Mouse (Mus musculus) cortical plate, adult 2 months (tissue): ENCODE measurements at regions not wholly inside any gene's neighbourhood (a gene's known extent, or its start where the extent isn't known, plus 50 kb on each side); places are given as distances from the start of the nearest gene placed in this dataset.
"Not testable (repeated sequence)": the region's sequence is repeated elsewhere in the genome, so short reads cannot be mapped to it uniquely, and the experiment has no call there.

Experiments used
- H3K27ac ChIP-seq: fragments of 200-500 bp; 2 replicates; pipeline ENCODE4 v1.5.1; 2012; ENCODE audit warnings: low read length, control low read depth, inconsistent platforms; ENCODE audit not compliant: insufficient read depth
- H3K4me1 ChIP-seq: fragments of 200-500 bp; 2 replicates; pipeline ENCODE4 v1.6.1; 2011; ENCODE audit warnings: low read length; ENCODE audit not compliant: control insufficient read depth, insufficient read depth
- H3K4me3 ChIP-seq: fragments of 200-500 bp; 2 replicates; pipeline ENCODE4 v1.5.1; 2011; ENCODE audit warnings: mild to moderate bottlenecking, low read length, control low read depth; ENCODE audit not compliant: insufficient read depth
- CTCF ChIP-seq: fragments of 200-500 bp; IDR thresholded peaks from 2 replicates; pipeline ENCODE4 v1.5.1; 2011; ENCODE audit warnings: mild to moderate bottlenecking, control low read depth, low read length; ENCODE audit not compliant: insufficient read depth; ENCODE audit errors: extremely low read depth
- POLR2A ChIP-seq: fragments of 200-500 bp; IDR thresholded peaks from 2 replicates; pipeline ENCODE4 v1.6.1; 2011; ENCODE audit warnings: mild to moderate bottlenecking, low read length, control low read depth; ENCODE audit not compliant: insufficient read depth; ENCODE audit errors: extremely low read depth

- no peak overlapping the region for H3K4me3 ChIP-seq
- no peaks in the 10 kb centered on the region for H3K4me1 ChIP-seq
- TF ChIP-seq POLR2A, result no peak
- TF ChIP-seq CTCF, result no peak
These were observed 127.6 kb upstream of the Daam1 start for GRCm38 (mm10) chr12:71703146-71703902.

GRCm38 (mm10) chr12:71704431-71704830 is 126.4 kb upstream of the Daam1 start:
- TF ChIP-seq CTCF, result no peak
- no peak for TF ChIP-seq POLR2A
- Histone ChIP-seq H3K4me3 (no peak overlapping the region), H3K27ac (no peak overlapping the region), H3K4me1 (no peaks in the 10 kb centered on the region)

More at GRCm38 (mm10) chr12:71703146-71703902, 127.6 kb upstream of the Daam1 start:
- H3K27ac ChIP-seq, result no peak overlapping the region

- no peak overlapping the region for H3K27ac ChIP-seq
- no peak overlapping the region for H3K4me3 ChIP-seq
- H3K4me1 ChIP-seq, result no peaks in the 10 kb centered on the region
- no peak for TF ChIP-seq POLR2A
- peak; percentile 94 for TF ChIP-seq CTCF
These were observed 123.0 kb upstream of the Daam1 start for GRCm38 (mm10) chr12:71707727-71708369.

DNA sequence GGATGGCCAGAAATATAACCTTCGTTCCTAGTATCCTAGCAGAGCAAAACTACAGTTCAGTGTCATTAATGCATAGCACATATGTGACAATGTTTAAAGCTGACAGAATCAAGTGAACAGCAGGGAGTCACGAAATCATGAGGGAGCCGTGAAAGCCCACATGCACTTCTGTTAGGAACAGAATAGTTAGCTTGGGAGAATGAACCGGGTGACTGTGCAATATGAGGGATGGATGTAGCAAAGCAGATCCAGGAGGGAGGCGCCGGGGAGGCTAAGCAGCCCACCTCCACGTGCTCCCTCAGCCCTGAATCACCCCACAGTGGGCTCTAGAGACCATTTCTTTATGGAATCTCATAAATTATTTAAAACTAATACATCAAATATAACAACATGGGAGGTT is 116.3 kb upstream of the Daam1 start:
- no peak overlapping the region for H3K4me3 ChIP-seq
- H3K4me1 ChIP-seq, result peaks cover 1% of the 10 kb centered on the region; the same call in 1 of the 2 replicates
- no peak overlapping the region for H3K27ac ChIP-seq
- no peak for TF ChIP-seq POLR2A
- no peak for TF ChIP-seq CTCF

- H3K4me3 ChIP-seq, H3K27ac ChIP-seq, H3K4me1 ChIP-seq: not testable (repeated sequence)
These were observed 112.5 kb upstream of the Daam1 start for GRCm38 (mm10) chr12:71718412-71718811.

GRCm38 (mm10) chr12:71718911-71719310 is 112.0 kb upstream of the Daam1 start:
- Histone ChIP-seq H3K4me3 (no peak overlapping the region), H3K27ac (no peak overlapping the region), H3K4me1 (peaks cover 1% of the 10 kb centered on the region; the same call in 1 of the 2 replicates)
- no peak for TF ChIP-seq CTCF
- TF ChIP-seq POLR2A, result no peak

DNA sequence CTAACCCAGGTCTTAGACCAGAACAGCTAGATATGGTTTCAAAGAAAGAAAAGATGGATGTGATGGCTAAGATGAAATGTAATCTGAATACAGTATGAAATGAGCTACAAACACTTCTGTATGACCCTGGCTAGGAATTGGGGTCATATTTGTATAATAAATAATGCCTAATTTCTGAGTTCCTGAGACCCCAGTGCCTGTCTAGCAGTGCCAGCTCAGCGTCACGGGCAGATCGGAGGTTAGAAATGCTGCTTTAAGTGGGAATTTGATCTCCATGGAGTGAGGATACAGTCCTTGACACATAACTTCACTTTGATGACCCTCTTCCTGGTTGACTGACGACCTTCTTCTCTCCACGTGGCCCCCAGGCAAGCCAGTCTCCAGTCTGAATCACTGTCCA is 105.7 kb upstream of the Daam1 start:
- Histone ChIP-seq H3K4me3 (no peak overlapping the region), H3K4me1 (no peaks in the 10 kb centered on the region), H3K27ac (no peak overlapping the region)
- TF ChIP-seq POLR2A, result no peak
- TF ChIP-seq CTCF, result no peak

DNA sequence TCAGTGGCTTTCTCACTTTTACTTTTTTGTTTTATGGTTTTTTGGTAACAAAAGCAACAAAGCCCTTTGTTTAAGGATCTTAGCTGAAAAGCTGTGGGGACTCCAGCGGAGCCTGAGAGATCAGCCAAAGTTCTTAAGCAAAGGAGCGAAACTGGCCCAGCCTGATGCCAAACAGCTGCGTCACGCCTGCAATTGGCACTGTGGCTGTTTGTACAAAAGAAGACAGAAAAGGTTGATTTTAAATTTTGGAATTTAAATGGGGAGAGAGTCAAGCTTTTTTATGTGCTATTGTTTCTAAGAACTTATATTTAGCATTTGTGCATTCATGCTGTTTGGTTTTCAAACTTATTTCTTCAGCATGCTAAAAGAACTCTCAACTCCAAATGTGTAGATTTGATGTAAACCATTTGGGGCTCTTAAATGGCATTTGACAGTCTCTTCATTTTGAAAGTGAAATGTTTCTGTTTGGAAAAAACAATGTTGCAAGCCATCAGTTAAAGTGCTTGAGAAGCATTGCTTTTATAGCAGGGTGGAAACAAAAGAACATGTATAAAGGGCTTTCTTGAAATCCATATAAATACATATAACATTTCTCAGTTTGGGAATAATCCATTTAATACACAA is 105.1 kb upstream of the Daam1 start:
- Histone ChIP-seq H3K4me3 (no peak overlapping the region), H3K27ac (no peak overlapping the region), H3K4me1 (no peaks in the 10 kb centered on the region)
- TF ChIP-seq CTCF (no peak), POLR2A (no peak)

DNA sequence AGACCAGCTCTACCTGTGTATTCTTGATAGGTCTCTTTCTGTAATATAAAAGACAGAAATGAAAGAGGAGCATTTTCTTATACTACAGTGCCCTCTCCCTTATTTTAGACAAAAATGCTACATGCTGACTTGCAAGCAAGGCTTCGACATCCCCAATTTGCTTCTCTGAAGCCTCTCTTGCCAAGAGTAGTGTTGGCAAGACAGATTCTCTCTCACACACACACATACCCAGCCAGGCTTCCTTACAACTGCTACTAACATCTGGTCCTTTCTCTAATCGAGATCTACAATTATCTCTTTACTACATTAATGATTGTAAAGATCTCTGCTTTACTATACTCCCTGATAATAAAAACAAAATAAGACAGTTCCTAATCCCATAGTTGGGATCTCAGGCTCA is 87.5 kb upstream of the Daam1 start:
- TF ChIP-seq POLR2A, result no peak
- TF ChIP-seq CTCF, result no peak
- H3K4me3 ChIP-seq, result no peak overlapping the region
- H3K4me1 ChIP-seq, result peaks cover 7% of the 10 kb centered on the region
- no peak overlapping the region for H3K27ac ChIP-seq

GRCm38 (mm10) chr12:71746011-71746410 is 84.9 kb upstream of the Daam1 start:
- Histone ChIP-seq H3K4me3 (no peak overlapping the region), H3K27ac (no peak overlapping the region), H3K4me1 (peaks cover 16% of the 10 kb centered on the region)
- no peak for TF ChIP-seq POLR2A
- TF ChIP-seq CTCF, result no peak
